Comparison of ENCODE assay signal across 10 mouse cellular contexts in genomic region chr11:59305821-59306215, GRCm38 (mm10). TPM values are rescaled to one million over a fixed set of nuclear protein-coding genes. Genes with fewer than 3 reads are reported as not detected.
DNase-seq lines count a peak whose midpoint lies in the region; ATAC-seq and TF ChIP-seq lines count a peak whose summit lies in the region.
"Had no signal": no experiment of that assay in that cellular context is flagged by ENCODE, and none has a peak within 500 bp of the region (broad histone marks: within the 10 kb centered on the region; RNA-seq: fewer than 3 reads in every experiment).

No protein-coding gene starts in this region.

- ATAC-seq in neural tube, embryonic 11.5 days (ENCODE audit: insufficient read depth, low FRiP score, low TSS enrichment), result no peak
- no peak for ATAC-seq in intestine, embryonic 15.5 days
- ATAC-seq in stomach, embryonic 16.5 days (ENCODE audit: insufficient read depth, low FRiP score), result no peak

- no peaks in the 10 kb centered on the region for H3K9me3 ChIP-seq in neural tube, embryonic 11.5 days (ENCODE audit: control insufficient read depth, low read length)
- H3K9me3 ChIP-seq in intestine, embryonic 15.5 days, result no peaks in the 10 kb centered on the region
- H3K9me3 ChIP-seq in stomach, embryonic 16.5 days (replicated peaks; ENCODE audit: control insufficient read depth, low read length), result no peaks in the 10 kb centered on the region
- H3K9me3 ChIP-seq: liver, embryonic 15.5 days had no signal

- TF ChIP-seq CTCF in thymus, adult 2 months (IDR thresholded peaks at IDR 0.05; ENCODE audit: borderline replicate concordance, control insufficient read depth, extremely low read depth, insufficient read depth, low read length, poor library complexity), result no peak

- peak; percentile 24 for DNase-seq in gastrocnemius, postnatal 10 days
- no peak for DNase-seq in gastrocnemius, postnatal 36 days
- no peak for DNase-seq in neural tube, embryonic 11.5 days (ENCODE audit: low spot score)
- no peak for DNase-seq in neural tube, embryonic 10.5 days (ENCODE audit: extremely low spot score, low spot score)
- no peak for DNase-seq in adrenal gland, postnatal 10 days
- DNase-seq in thymus, adult 2 months, result no peak

- no peak for TF ChIP-seq POLR2A in thymus, adult 2 months (IDR thresholded peaks at IDR 0.05; ENCODE audit: control insufficient read depth, extremely low read depth, insufficient read depth, low read length, poor library complexity)

- no peak overlapping the region; the same call in 1 of the 2 replicates for H3K4me3 ChIP-seq in neural tube, embryonic 11.5 days (ENCODE audit: low read depth, low read length)
- H3K4me3 ChIP-seq in intestine, embryonic 15.5 days (replicated peaks), result no peak overlapping the region
- H3K4me3 ChIP-seq in stomach, embryonic 16.5 days (replicated peaks; ENCODE audit: low read length), result peak overlapping the region; percentile 72
- H3K4me3 ChIP-seq in thymus, adult 2 months (ENCODE audit: control insufficient read depth, insufficient read depth, low read length), result no peak overlapping the region

- H3K27me3 ChIP-seq in neural tube, embryonic 11.5 days (ENCODE audit: control insufficient read depth, insufficient read depth, low read length), result peaks cover 47% of the 10 kb centered on the region
- peaks cover 54% of the 10 kb centered on the region for H3K27me3 ChIP-seq in intestine, embryonic 15.5 days (replicated peaks)
- H3K27me3 ChIP-seq in stomach, embryonic 16.5 days (ENCODE audit: control insufficient read depth, insufficient read depth, low read length), result peaks cover 29% of the 10 kb centered on the region
- peaks cover 15% of the 10 kb centered on the region; the same call in 1 of the 2 replicates for H3K27me3 ChIP-seq in thymus, adult 2 months (ENCODE audit: control insufficient read depth, insufficient read depth, low read length)

- no peak overlapping the region for H3K9ac ChIP-seq in neural tube, embryonic 11.5 days (ENCODE audit: low read length)
- H3K9ac ChIP-seq in intestine, embryonic 15.5 days, result no peak overlapping the region
- peak overlapping the region; percentile 80; the same call in 1 of the 2 replicates for H3K9ac ChIP-seq in stomach, embryonic 16.5 days (ENCODE audit: low read length)
- H3K9ac ChIP-seq: liver, embryonic 15.5 days had no signal

- H3K4me2 ChIP-seq in neural tube, embryonic 11.5 days (ENCODE audit: low read depth), result peak overlapping the region; percentile 88; the same call in 1 of the 2 replicates
- H3K4me2 ChIP-seq in intestine, embryonic 15.5 days (replicated peaks), result peak overlapping the region; percentile 97
- peak overlapping the region; percentile 85 for H3K4me2 ChIP-seq in stomach, embryonic 16.5 days (ENCODE audit: low read depth, low read length)

- no peaks in the 10 kb centered on the region for H3K36me3 ChIP-seq in neural tube, embryonic 11.5 days (ENCODE audit: control insufficient read depth, insufficient read depth, low read length)
- no peaks in the 10 kb centered on the region for H3K36me3 ChIP-seq in intestine, embryonic 15.5 days
- no peaks in the 10 kb centered on the region for H3K36me3 ChIP-seq in stomach, embryonic 16.5 days (ENCODE audit: control insufficient read depth, insufficient read depth, low read length)
- no peaks in the 10 kb centered on the region for H3K36me3 ChIP-seq in thymus, adult 2 months (ENCODE audit: control insufficient read depth, insufficient read depth, low read length)
- H3K36me3 ChIP-seq: liver, embryonic 15.5 days had no signal

- 6% methylated on average over 10 of the region's 10 CpGs for WGBS in neural tube, embryonic 11.5 days
- WGBS in intestine, embryonic 15.5 days, result 10% methylated on average over 10 of the region's 10 CpGs
- WGBS in stomach, embryonic 16.5 days, result 11% methylated on average over 10 of the region's 10 CpGs
- 13% methylated on average over 10 of the region's 10 CpGs for WGBS in thymus, adult 2 months

- intact Hi-C loops in gastrocnemius, postnatal 36 days (cut with DNase I), result loop anchor here (5.0 kb wide), 1 partner anchor 41 kb away; no protein-coding TSS in a partner anchor

- H3K4me1 ChIP-seq in neural tube, embryonic 11.5 days (ENCODE audit: control insufficient read depth, insufficient read depth, low read length), result peaks cover 22% of the 10 kb centered on the region
- peaks cover 34% of the 10 kb centered on the region for H3K4me1 ChIP-seq in intestine, embryonic 15.5 days (replicated peaks)
- peaks cover 24% of the 10 kb centered on the region for H3K4me1 ChIP-seq in stomach, embryonic 16.5 days (ENCODE audit: control insufficient read depth, insufficient read depth, low read length)
- H3K4me1 ChIP-seq in thymus, adult 2 months (replicated peaks; ENCODE audit: control insufficient read depth, insufficient read depth, low read length), result peaks cover 4% of the 10 kb centered on the region; the same call in 1 of the 2 replicates

- no peak overlapping the region for H3K27ac ChIP-seq in neural tube, embryonic 11.5 days (ENCODE audit: low read depth, low read length)
- H3K27ac ChIP-seq in intestine, embryonic 15.5 days, result no peak overlapping the region
- no peak overlapping the region for H3K27ac ChIP-seq in stomach, embryonic 16.5 days (ENCODE audit: low read length)
- H3K27ac ChIP-seq in thymus, adult 2 months (ENCODE audit: control insufficient read depth, insufficient read depth, low read length), result no peak overlapping the region
- H3K27ac ChIP-seq: liver, embryonic 15.5 days had no signal

RNA-seq across cellular contexts. Expression of gene Wnt9a, which starts 0.9 kb away (rescaled TPM):
- total RNA-seq in gastrocnemius, postnatal 10 days (2021), result 10 to 100 TPM; 11.1 to 11.8 TPM
- total RNA-seq in gastrocnemius, postnatal 36 days (2021), result 1 to 10 TPM; 8.4 to 9.5 TPM
- polyA plus RNA-seq in neural tube, embryonic 11.5 days (2014; fragmentation: Nextera tagmentation; extraction: Ambion mirVana), result 1.6 and 2.5 TPM in 2 replicates
- polyA plus RNA-seq in intestine, embryonic 15.5 days (2015; fragmentation: Nextera tagmentation; extraction: Ambion mirVana), result 3.4 and 4.2 TPM in 2 replicates
- polyA plus RNA-seq in stomach, embryonic 16.5 days (2015; fragmentation: Nextera tagmentation; extraction: Ambion mirVana), result 5.6 and 5.8 TPM in 2 replicates
- 1 to 10 TPM; 1.7 to 3.5 TPM for total RNA-seq in adrenal gland, postnatal 10 days (2021)
- 1.3 and 2.2 TPM in 2 replicates for polyA plus RNA-seq in thymus, adult 2 months (2012; rRNA removed)

RNA-seq across cellular contexts. Expression of gene Wnt3a, which starts 15.3 kb away (rescaled TPM):
- total RNA-seq in gastrocnemius, postnatal 10 days (2021), result not detected
- total RNA-seq in gastrocnemius, postnatal 36 days (2021), result not detected
- 2.6 and 3.3 TPM in 2 replicates for polyA plus RNA-seq in neural tube, embryonic 11.5 days (2014; fragmentation: Nextera tagmentation; extraction: Ambion mirVana)
- polyA plus RNA-seq in intestine, embryonic 15.5 days (2015; fragmentation: Nextera tagmentation; extraction: Ambion mirVana), result not detected in 2 replicates
- polyA plus RNA-seq in stomach, embryonic 16.5 days (2015; fragmentation: Nextera tagmentation; extraction: Ambion mirVana), result 0.23 and 0.62 TPM in 2 replicates
- not detected for total RNA-seq in adrenal gland, postnatal 10 days (2021)
- 0.28 TPM in 1 of 2 replicates, not detected in the other for polyA plus RNA-seq in thymus, adult 2 months (2012; rRNA removed)
- polyA plus RNA-seq: heart, postnatal 0 days; liver, embryonic 15.5 days had no signal
